8 mouse cellular contexts compared by ENCODE assay signal in the genomic region with DNA sequence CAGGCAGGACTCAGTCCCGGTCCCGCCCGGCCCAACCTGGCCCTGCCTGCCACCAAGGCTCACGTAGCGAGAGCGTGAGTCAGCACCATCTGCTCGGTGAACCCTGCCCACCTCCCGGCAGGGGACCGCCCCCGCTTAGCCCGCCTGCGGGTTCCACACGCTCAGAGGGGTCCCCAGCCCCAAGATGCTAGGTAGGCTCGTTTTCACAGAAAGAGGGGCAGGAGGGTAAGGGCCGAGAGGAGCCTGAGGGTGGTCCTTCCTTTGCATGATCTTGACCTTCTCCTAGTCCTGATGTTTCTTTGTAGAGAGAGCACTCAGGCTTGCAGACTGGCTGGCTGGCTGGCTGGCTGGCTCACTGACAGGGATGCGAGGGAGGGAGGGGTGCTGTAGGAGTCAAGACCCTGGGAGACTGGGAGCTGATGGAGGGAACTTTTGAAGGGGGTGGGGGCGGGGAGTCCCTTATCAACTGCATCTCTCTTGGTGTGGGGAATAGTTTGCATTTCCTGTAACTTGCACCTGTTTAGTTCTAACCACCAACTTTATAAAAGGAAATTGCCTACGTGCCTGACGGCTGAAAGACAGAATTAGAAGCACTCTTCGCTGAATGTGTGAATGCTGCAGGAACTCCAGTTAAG.
DNase-seq lines count a peak whose midpoint lies in the region; ATAC-seq lines count a peak whose summit lies in the region.

No protein-coding gene starts in this region.

- peak overlapping the region; percentile 59 for H3K9ac ChIP-seq in hindbrain, embryonic 16.5 days (ENCODE audit: low read depth, low read length)

- H3K27ac ChIP-seq in hindbrain, embryonic 16.5 days (ENCODE audit: low read depth, low read length) = no peak overlapping the region

- peaks cover 16% of the 10 kb centered on the region for H3K4me1 ChIP-seq in hindbrain, embryonic 16.5 days (ENCODE audit: control insufficient read depth, insufficient read depth, low read depth, low read length)

- peak overlapping the region; percentile 42 for H3K4me3 ChIP-seq in hindbrain, embryonic 16.5 days (ENCODE audit: low read length)

- H3K4me2 ChIP-seq in hindbrain, embryonic 16.5 days (ENCODE audit: low read length) = peak overlapping the region; percentile 82

- peaks cover 4% of the 10 kb centered on the region; the same call in 1 of the 2 replicates for H3K27me3 ChIP-seq in hindbrain, embryonic 16.5 days (replicated peaks; ENCODE audit: control insufficient read depth, insufficient read depth, low read length)

- under 1% methylated on average over 20 of the region's 20 CpGs for WGBS in hindbrain, embryonic 16.5 days

- H3K36me3 ChIP-seq in hindbrain, embryonic 16.5 days (ENCODE audit: control insufficient read depth, insufficient read depth, low read length) = no peaks in the 10 kb centered on the region

- intact Hi-C loops in left cerebral cortex, postnatal 36 days (cut with DNase I) = no loop called here

- peak; percentile 83 for ATAC-seq in hindbrain, embryonic 16.5 days
- ATAC-seq in megakaryocyte-erythroid progenitor cell, adult 5-6 weeks (replicated peaks; ENCODE audit: low FRiP score, low TSS enrichment, poor library complexity, severe bottlenecking) = peak; percentile 95

- DNase-seq in T-cell, adult 2 months (ENCODE audit: low spot score) = peak; percentile 38
- peak; percentile 68 to 75 for DNase-seq in cerebellum, postnatal 36 days
- DNase-seq in gastrocnemius, adult 8-10 months (ENCODE audit: low spot score in 2 of 2) = peak; percentile 17 to 45
- DNase-seq in left cerebral cortex, postnatal 36 days (ENCODE audit: low spot score in 2 of 2) = peak; percentile 56 to 65
- peak; percentile 29 to 38 for DNase-seq in right cerebral cortex, postnatal 36 days (ENCODE audit: low spot score in 2 of 2)
- peak; percentile 64 for DNase-seq in yolk sac, embryonic 10.5 days (ENCODE audit: low spot score)

- no peaks in the 10 kb centered on the region for H3K9me3 ChIP-seq in hindbrain, embryonic 16.5 days (ENCODE audit: control insufficient read depth, low read length)
